Mouse (Mus musculus) lung, postnatal 0 days (tissue): ENCODE data around the gene Gpr4.

Experiments
- CTCF ChIP-seq: IDR thresholded peaks from 2 replicates; pipeline ENCODE4 v1.5.1; 2016; ENCODE audit warnings: antibody characterized with exemption, mild to moderate bottlenecking
- EP300 ChIP-seq: IDR thresholded peaks from 2 replicates; pipeline ENCODE4 v1.6.1; 2016; ENCODE audit warnings: antibody characterized with exemption, mild to moderate bottlenecking, control low read depth

GRCm38 (mm10) chr7:19222875-19223274 lies 10.5 kb downstream of the Gpr4 start:
- TF ChIP-seq CTCF = no peak
- TF ChIP-seq EP300 = no peak
